Mouse (Mus musculus) cortical plate, adult 2 months (tissue): ENCODE measurements at regions not wholly inside any gene's neighbourhood (a gene's known extent, or its start where the extent isn't known, plus 50 kb on each side); places are given as distances from the start of the nearest gene placed in this dataset.

Experiments
- CTCF ChIP-seq: fragments of 200-500 bp; IDR thresholded peaks from 2 replicates; pipeline ENCODE4 v1.5.1; 2011; ENCODE audit warnings: mild to moderate bottlenecking, control low read depth, low read length; ENCODE audit not compliant: insufficient read depth; ENCODE audit errors: extremely low read depth
- POLR2A ChIP-seq: fragments of 200-500 bp; IDR thresholded peaks from 2 replicates; pipeline ENCODE4 v1.6.1; 2011; ENCODE audit warnings: mild to moderate bottlenecking, low read length, control low read depth; ENCODE audit not compliant: insufficient read depth; ENCODE audit errors: extremely low read depth

GRCm38 (mm10) chr3:41302805-41303204 lies 220.0 kb upstream of the Pgrmc2 start:
- no peak for TF ChIP-seq POLR2A
- no peak for TF ChIP-seq CTCF
